Mouse (Mus musculus) embryonic fibroblast, embryonic 13.5 days (primary cell): Measurements from ENCODE around the gene Rab1a.

Experiments
- CTCF ChIP-seq: IDR thresholded peaks from 2 replicates; pipeline ENCODE4 v1.5.1; 2011; ENCODE audit warnings: mild to moderate bottlenecking, control low read depth, low read length, moderate library complexity, borderline replicate concordance; ENCODE audit not compliant: insufficient read depth
- POLR2A ChIP-seq: IDR thresholded peaks from 2 replicates; pipeline ENCODE4 v1.6.1; 2011; ENCODE audit warnings: low read depth, mild to moderate bottlenecking, control low read depth, low read length, moderate library complexity

DNA sequence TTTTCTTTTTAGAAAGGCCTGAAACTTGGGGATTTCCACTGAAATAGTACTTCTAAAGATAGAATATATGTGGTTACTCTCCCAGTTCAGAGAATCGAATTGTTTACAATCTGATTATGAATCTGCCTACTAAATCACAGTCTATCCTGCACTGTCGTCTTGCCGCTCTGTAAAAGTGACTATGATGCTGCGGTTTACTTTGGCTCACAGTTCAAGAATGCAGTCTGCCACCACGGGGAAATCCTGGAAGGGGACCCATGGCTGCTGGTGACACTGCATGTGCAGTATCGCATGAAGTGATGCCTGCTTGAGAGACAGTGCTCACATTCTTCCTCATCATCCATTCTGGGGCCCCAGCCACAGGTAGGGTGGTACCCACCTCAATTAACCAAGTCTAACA is 44.1 kb downstream of the Rab1a start:
- TF ChIP-seq CTCF (no peak), POLR2A (no peak)
